Mouse (Mus musculus): Measurements from ENCODE around the gene Cdk2ap2.

- TF ChIP-seq GATA1 (IDR thresholded peaks at IDR 0.05; ENCODE audit: low read length), result no peak
- TF ChIP-seq TAL1 (IDR thresholded peaks at IDR 0.05; ENCODE audit: low read length), result no peak
These were observed 1.4 kb downstream of the Cdk2ap2 start for GRCm38 (mm10) chr19:4098426-4098825.
